Mouse (Mus musculus): ENCODE data around the gene F5. TPM values are rescaled to one million over a fixed set of nuclear protein-coding genes. Genes with fewer than 3 reads are reported as not detected.

Gene F5
- polyA plus RNA-seq, 1 experiment from 2014 or later = 0.30 TPM

GRCm38 (mm10) chr1:164241494-164241893 is 89.9 kb downstream of the F5 start:
- no peak overlapping the region for H3K27ac ChIP-seq
- no peak overlapping the region for H3K4me2 ChIP-seq
- H3K9ac ChIP-seq = no peak overlapping the region
- H3K9me3 ChIP-seq = no peaks in the 10 kb centered on the region
- H3K4me3 ChIP-seq = no peak overlapping the region
- H3K36me3 ChIP-seq = no peaks in the 10 kb centered on the region
- no peaks in the 10 kb centered on the region for H3K4me1 ChIP-seq
- 84% methylated on average over 2 of the region's 2 CpGs for WGBS
- H3K27me3 ChIP-seq = no peaks in the 10 kb centered on the region
- ATAC-seq (ENCODE audit: borderline replicate concordance, extremely low read depth, low FRiP score, low TSS enrichment) = no peak

- H3K36me3 ChIP-seq = no peaks in the 10 kb centered on the region
- H3K27me3 ChIP-seq = no peaks in the 10 kb centered on the region
- no peaks in the 10 kb centered on the region for H3K9me3 ChIP-seq
- no peak overlapping the region for H3K27ac ChIP-seq
- no peak for ATAC-seq (ENCODE audit: borderline replicate concordance, extremely low read depth, low FRiP score, low TSS enrichment)
- no peak overlapping the region for H3K4me3 ChIP-seq
- no peak overlapping the region for H3K4me2 ChIP-seq
- 51% methylated on average over 8 of the region's 8 CpGs for WGBS
- no peak overlapping the region for H3K9ac ChIP-seq
- H3K4me1 ChIP-seq = peaks cover 4% of the 10 kb centered on the region
These were observed 91.2 kb downstream of the F5 start for GRCm38 (mm10) chr1:164242809-164243208.

- Histone ChIP-seq H3K4me3 (no peak overlapping the region), H3K4me1 (peaks cover 22% of the 10 kb centered on the region), H3K9me3 (no peaks in the 10 kb centered on the region), H3K9ac (no peak overlapping the region), H3K36me3 (no peaks in the 10 kb centered on the region), H3K27ac (peak overlapping the region; percentile 94; the same call in 1 of the 2 replicates), H3K4me2 (peak overlapping the region; percentile 86), H3K27me3 (no peaks in the 10 kb centered on the region)
- no peak for ATAC-seq (ENCODE audit: borderline replicate concordance, extremely low read depth, low FRiP score, low TSS enrichment)
- 41% methylated on average over 8 of the region's 8 CpGs for WGBS
These were observed 95.8 kb downstream of the F5 start for GRCm38 (mm10) chr1:164247442-164247841.

- no peaks in the 10 kb centered on the region for H3K36me3 ChIP-seq
- H3K9me3 ChIP-seq = no peaks in the 10 kb centered on the region
- WGBS = 17% methylated on average over 10 of the region's 10 CpGs
- peak overlapping the region; percentile 55; the same call in 1 of the 2 replicates for H3K9ac ChIP-seq
- H3K4me3 ChIP-seq = peak overlapping the region; percentile 71
- peak overlapping the region; percentile 86 for H3K4me2 ChIP-seq
- H3K27ac ChIP-seq = peak overlapping the region; percentile 94
- no peaks in the 10 kb centered on the region for H3K27me3 ChIP-seq
- ATAC-seq (ENCODE audit: borderline replicate concordance, extremely low read depth, low FRiP score, low TSS enrichment) = no peak
- peaks cover 27% of the 10 kb centered on the region for H3K4me1 ChIP-seq
These were observed 96.3 kb downstream of the F5 start for GRCm38 (mm10) chr1:164247971-164248370.

GRCm38 (mm10) chr1:164248465-164249331 is 97.1 kb downstream of the F5 start, which contains the start of gene Slc19a2:
TSS of gene Slc19a2 (plus strand) at chr1:164249046.
- Histone ChIP-seq H3K27me3 (no peaks in the 10 kb centered on the region), H3K4me3 (peak within 1 kb of the TSS; percentile 71), H3K36me3 (no peaks in the 10 kb centered on the region), H3K9me3 (no peaks in the 10 kb centered on the region), H3K9ac (peak within 1 kb of the TSS; percentile 60), H3K4me2 (peak within 1 kb of the TSS; percentile 86), H3K27ac (peak within 1 kb of the TSS; percentile 94), H3K4me1 (peaks cover 27% of the 10 kb centered on the region)
- ATAC-seq (ENCODE audit: borderline replicate concordance, extremely low read depth, low FRiP score, low TSS enrichment) = peak; percentile 96
- 1% methylated on average over 39 of the region's 79 CpGs for WGBS

- peak overlapping the region; percentile 71 for H3K4me3 ChIP-seq
- H3K4me1 ChIP-seq = peaks cover 27% of the 10 kb centered on the region
- no peaks in the 10 kb centered on the region for H3K27me3 ChIP-seq
- peak overlapping the region; percentile 69 for H3K27ac ChIP-seq
- H3K9ac ChIP-seq = peak overlapping the region; percentile 60
- H3K4me2 ChIP-seq = peak overlapping the region; percentile 86
- H3K36me3 ChIP-seq = no peaks in the 10 kb centered on the region
- WGBS = under 1% methylated on average over 33 of the region's 33 CpGs
- H3K9me3 ChIP-seq = no peaks in the 10 kb centered on the region
- ATAC-seq (ENCODE audit: borderline replicate concordance, extremely low read depth, low FRiP score, low TSS enrichment) = peak; percentile 28
These were observed 97.7 kb downstream of the F5 start for GRCm38 (mm10) chr1:164249332-164249711.

- 49% methylated on average over 8 of the region's 8 CpGs for WGBS
- peak overlapping the region; percentile 71 for H3K4me3 ChIP-seq
- H3K36me3 ChIP-seq = no peaks in the 10 kb centered on the region
- ATAC-seq (ENCODE audit: borderline replicate concordance, extremely low read depth, low FRiP score, low TSS enrichment) = no peak
- peak overlapping the region; percentile 86 for H3K4me2 ChIP-seq
- H3K4me1 ChIP-seq = peaks cover 27% of the 10 kb centered on the region
- H3K27me3 ChIP-seq = no peaks in the 10 kb centered on the region
- no peaks in the 10 kb centered on the region for H3K9me3 ChIP-seq
- no peak overlapping the region for H3K27ac ChIP-seq
- 0 out of 2 replicates have a peak overlapping the region, but pooled peaks have one; percentile 60 for H3K9ac ChIP-seq
These were observed 98.9 kb downstream of the F5 start for GRCm38 (mm10) chr1:164250391-164251150.

- 90% methylated on average over 1 of the region's 1 CpGs for WGBS
- H3K9me3 ChIP-seq = no peaks in the 10 kb centered on the region
These were observed 99.8 kb downstream of the F5 start for GRCm38 (mm10) chr1:164251438-164251837.

GRCm38 (mm10) chr1:164252551-164252950 is 100.9 kb downstream of the F5 start:
- no peak for ATAC-seq (ENCODE audit: borderline replicate concordance, extremely low read depth, low FRiP score, low TSS enrichment)
- H3K4me1 ChIP-seq = peaks cover 26% of the 10 kb centered on the region
- 53% methylated on average over 5 of the region's 5 CpGs for WGBS
- H3K4me3 ChIP-seq = no peak overlapping the region
- H3K27ac ChIP-seq = no peak overlapping the region
- H3K27me3 ChIP-seq = no peaks in the 10 kb centered on the region
- no peak overlapping the region for H3K9ac ChIP-seq
- H3K4me2 ChIP-seq = no peak overlapping the region
- no peaks in the 10 kb centered on the region for H3K36me3 ChIP-seq
- no peaks in the 10 kb centered on the region for H3K9me3 ChIP-seq

More at GRCm38 (mm10) chr1:164251438-164251837, 99.8 kb downstream of the F5 start:
- H3K4me3 ChIP-seq = no peak overlapping the region
- H3K36me3 ChIP-seq = no peaks in the 10 kb centered on the region
- H3K9ac ChIP-seq = no peak overlapping the region
- H3K27me3 ChIP-seq = no peaks in the 10 kb centered on the region
- H3K4me2 ChIP-seq = no peak overlapping the region
- H3K27ac ChIP-seq = no peak overlapping the region
- ATAC-seq (ENCODE audit: borderline replicate concordance, extremely low read depth, low FRiP score, low TSS enrichment) = no peak
- peaks cover 27% of the 10 kb centered on the region for H3K4me1 ChIP-seq

- H3K27me3 ChIP-seq = no peaks in the 10 kb centered on the region
- 68% methylated on average over 3 of the region's 3 CpGs for WGBS
- H3K9me3 ChIP-seq = no peaks in the 10 kb centered on the region
- H3K27ac ChIP-seq = no peak overlapping the region
- H3K36me3 ChIP-seq = no peaks in the 10 kb centered on the region
- ATAC-seq (ENCODE audit: borderline replicate concordance, extremely low read depth, low FRiP score, low TSS enrichment) = no peak
- H3K4me2 ChIP-seq = no peak overlapping the region
- H3K4me3 ChIP-seq = no peak overlapping the region
- no peak overlapping the region for H3K9ac ChIP-seq
- peaks cover 17% of the 10 kb centered on the region for H3K4me1 ChIP-seq
These were observed 103.2 kb downstream of the F5 start for GRCm38 (mm10) chr1:164254836-164255235.

GRCm38 (mm10) chr1:164260171-164261028 is 108.8 kb downstream of the F5 start:
- H3K4me1 ChIP-seq = no peaks in the 10 kb centered on the region
- H3K4me3 ChIP-seq = no peak overlapping the region
- no peaks in the 10 kb centered on the region for H3K27me3 ChIP-seq
- no peak for ATAC-seq (ENCODE audit: borderline replicate concordance, extremely low read depth, low FRiP score, low TSS enrichment)
- no peaks in the 10 kb centered on the region for H3K9me3 ChIP-seq
- H3K27ac ChIP-seq = no peak overlapping the region
- H3K4me2 ChIP-seq = no peak overlapping the region
- H3K36me3 ChIP-seq = peaks cover 9% of the 10 kb centered on the region; the same call in 1 of the 2 replicates
- no peak overlapping the region for H3K9ac ChIP-seq
- WGBS = 70% methylated on average over 16 of the region's 16 CpGs
